Mouse (Mus musculus) limb, embryonic 14.5 days (tissue): Measurements from ENCODE around the gene Pip4k2a. TPM values are rescaled to one million over a fixed set of nuclear protein-coding genes. Genes with fewer than 3 reads are reported as not detected.

ENCODE experiments used
- ATAC-seq: fragments of 200-750 bp; cut with Nextera tagmentation; 2 replicates; pipeline ENCODE4 v1.8.0; 2017; ENCODE audit warnings: low read depth, moderate number of reproducible peaks, moderate TSS enrichment; ENCODE audit not compliant: low FRiP score
- DNase-seq: peaks from one replicate; pipeline ENCODE4 v3.0.0-alpha.2; 2015; ENCODE audit warnings: low spot score
- H3K27ac ChIP-seq: fragments of 300-500 bp; sonication (generic); replicated peaks from 2 replicates; pipeline ENCODE4 v1.5.1; 2014; ENCODE audit warnings: low read depth, mild to moderate bottlenecking, low read length, moderate library complexity, mixed read lengths
- H3K27me3 ChIP-seq: fragments of 300-500 bp; sonication (generic); 2 replicates; pipeline ENCODE4 v1.6.1; 2014; ENCODE audit warnings: low read length, mixed read lengths; ENCODE audit not compliant: control insufficient read depth, insufficient read depth
- H3K36me3 ChIP-seq: fragments of 300-500 bp; sonication (generic); 2 replicates; pipeline ENCODE4 v1.6.1; 2014; ENCODE audit warnings: mild to moderate bottlenecking, low read length, moderate library complexity, mixed read lengths; ENCODE audit not compliant: control insufficient read depth, insufficient read depth
- H3K4me1 ChIP-seq: fragments of 300-500 bp; sonication (generic); 2 replicates; pipeline ENCODE4 v1.6.1; 2014; ENCODE audit warnings: antibody characterized with exemption, low read length, mixed read lengths; ENCODE audit not compliant: control insufficient read depth, insufficient read depth
- H3K4me2 ChIP-seq: fragments of 300-500 bp; sonication (generic); replicated peaks from 2 replicates; pipeline ENCODE4 v1.6.1; 2014; ENCODE audit warnings: low read depth, mild to moderate bottlenecking, low read length, moderate library complexity; ENCODE audit not compliant: severe bottlenecking
- H3K4me3 ChIP-seq: fragments of 300-500 bp; sonication (generic); replicated peaks from 2 replicates; pipeline ENCODE4 v1.5.1; 2014; ENCODE audit warnings: low read length
- H3K9ac ChIP-seq: fragments of 300-500 bp; sonication (generic); 2 replicates; pipeline ENCODE4 v1.6.1; 2014; ENCODE audit warnings: mild to moderate bottlenecking, low read depth, low read length, moderate library complexity; ENCODE audit not compliant: severe bottlenecking
- H3K9me3 ChIP-seq: fragments of 300-500 bp; sonication (generic); 2 replicates; pipeline ENCODE4 v1.6.1; 2016; ENCODE audit warnings: low read length; ENCODE audit not compliant: control insufficient read depth
- POLR2A ChIP-seq: fragments of 200-500 bp; IDR thresholded peaks from 2 replicates; pipeline ENCODE4 v1.8.0; 2012; ENCODE audit warnings: inconsistent platforms, mild to moderate bottlenecking, moderate library complexity, borderline replicate concordance; ENCODE audit not compliant: insufficient read depth, insufficient read length; ENCODE audit errors: extremely low read depth
- WGBS: fragments of 180-500 bp; shearing (Covaris S2); extraction: QIAGEN DNeasy Blood & Tissue Kit; methylation state at CpG from one replicate; pipeline ENCODE4 v1.1.7; 2014; 5-methylcytosine and 5-hydroxymethylcytosine counted together
- polyA plus RNA-seq, 2 experiments: library from polyadenylated mRNA; depleted of rRNA in 1 of 2; stranded (reverse) in 1 of 2; unstranded in 1 of 2; fragments of >200 nt; fragmentation: Nextera tagmentation in 1 of 2; extraction: Ambion mirVana in 1 of 2; gene quantifications; 2 replicates each; pipeline versions ENCODE4 v1.2.1 to v1.2.3; 2012 to 2014

Pip4k2a gene
- polyA plus RNA-seq, 2 experiments, result 12.1 to 13.2 TPM

GRCm38 (mm10) chr2:18988885-18989284 is 9.0 kb downstream of the Pip4k2a start:
- Histone ChIP-seq H3K27me3 (no peaks in the 10 kb centered on the region), H3K9ac (no peak overlapping the region), H3K27ac (no peak overlapping the region), H3K4me3 (no peak overlapping the region), H3K36me3 (no peaks in the 10 kb centered on the region), H3K9me3 (no peaks in the 10 kb centered on the region), H3K4me1 (no peaks in the 10 kb centered on the region), H3K4me2 (no peak overlapping the region)
- TF ChIP-seq POLR2A, result no peak
- WGBS, result 88% methylated on average over 3 of the region's 3 CpGs
- no peak for ATAC-seq
- DNase-seq, result no peak

GRCm38 (mm10) chr2:18985506-18985905 is 12.4 kb downstream of the Pip4k2a start:
- no peak for DNase-seq
- WGBS, result 77% methylated on average over 3 of the region's 3 CpGs
- Histone ChIP-seq H3K4me2 (no peak overlapping the region), H3K27ac (no peak overlapping the region), H3K4me3 (no peak overlapping the region), H3K4me1 (no peaks in the 10 kb centered on the region), H3K9me3 (no peaks in the 10 kb centered on the region), H3K27me3 (no peaks in the 10 kb centered on the region), H3K9ac (no peak overlapping the region), H3K36me3 (no peaks in the 10 kb centered on the region)
- ATAC-seq, result no peak
- no peak for TF ChIP-seq POLR2A

- no peaks in the 10 kb centered on the region; the same call in 1 of the 2 replicates for H3K4me1 ChIP-seq
- WGBS, result 93% methylated on average over 15 of the region's 15 CpGs
- no peak overlapping the region for H3K4me2 ChIP-seq
- no peaks in the 10 kb centered on the region for H3K36me3 ChIP-seq
- no peak overlapping the region for H3K9ac ChIP-seq
- DNase-seq, result no peak
- no peaks in the 10 kb centered on the region for H3K27me3 ChIP-seq
- TF ChIP-seq POLR2A, result no peak
- no peak overlapping the region for H3K4me3 ChIP-seq
- no peak for ATAC-seq
- no peaks in the 10 kb centered on the region for H3K9me3 ChIP-seq
- no peak overlapping the region for H3K27ac ChIP-seq
Observed at GRCm38 (mm10) chr2:18984095-18984847, 13.7 kb downstream of the Pip4k2a start.

- Histone ChIP-seq H3K4me2 (no peak overlapping the region), H3K9ac (no peak overlapping the region), H3K27me3 (no peaks in the 10 kb centered on the region), H3K36me3 (no peaks in the 10 kb centered on the region), H3K4me3 (no peak overlapping the region), H3K27ac (no peak overlapping the region), H3K4me1 (no peaks in the 10 kb centered on the region; the same call in 1 of the 2 replicates), H3K9me3 (no peaks in the 10 kb centered on the region)
- no peak for TF ChIP-seq POLR2A
- ATAC-seq (no peak), DNase-seq (no peak)
Observed at GRCm38 (mm10) chr2:18983546-18983945, 14.4 kb downstream of the Pip4k2a start.

GRCm38 (mm10) chr2:18982581-18982980 is 15.3 kb downstream of the Pip4k2a start:
- H3K4me3 ChIP-seq, result no peak overlapping the region
- H3K4me2 ChIP-seq, result no peak overlapping the region
- H3K9ac ChIP-seq, result no peak overlapping the region
- no peaks in the 10 kb centered on the region for H3K27me3 ChIP-seq
- no peak for ATAC-seq
- 47% methylated on average over 6 of the region's 6 CpGs for WGBS
- H3K9me3 ChIP-seq, result no peaks in the 10 kb centered on the region
- no peak for DNase-seq
- no peaks in the 10 kb centered on the region; the same call in 1 of the 2 replicates for H3K4me1 ChIP-seq
- H3K27ac ChIP-seq, result no peak overlapping the region
- TF ChIP-seq POLR2A, result no peak
- no peaks in the 10 kb centered on the region for H3K36me3 ChIP-seq

GRCm38 (mm10) chr2:18979675-18980074 is 18.3 kb downstream of the Pip4k2a start:
- Histone ChIP-seq H3K27ac (no peak overlapping the region), H3K36me3 (no peaks in the 10 kb centered on the region), H3K9ac (no peak overlapping the region), H3K27me3 (no peaks in the 10 kb centered on the region), H3K4me3 (no peak overlapping the region), H3K4me1 (no peaks in the 10 kb centered on the region; the same call in 1 of the 2 replicates), H3K4me2 (no peak overlapping the region), H3K9me3 (no peaks in the 10 kb centered on the region)
- DNase-seq (no peak), ATAC-seq (no peak)
- TF ChIP-seq POLR2A, result no peak
- WGBS, result 65% methylated on average over 7 of the region's 7 CpGs
